Mouse (Mus musculus): Measurements from ENCODE around the gene Klk6. TPM values are rescaled to one million over a fixed set of nuclear protein-coding genes. Genes with fewer than 3 reads are reported as not detected.

The Klk6 gene
- polyA plus RNA-seq, 1 experiment from 2014 or later: not detected

- WGBS: 39% methylated on average over 13 of the region's 13 CpGs
- Histone ChIP-seq H3K4me1 (ENCODE audit: control insufficient read depth, insufficient read depth, low read length) (peaks cover 4% of the 10 kb centered on the region; the same call in 1 of the 2 replicates), H3K9ac (replicated peaks; ENCODE audit: low read depth, low read length) (no peak overlapping the region), H3K4me2 (replicated peaks; ENCODE audit: low read depth, low read length) (peak overlapping the region; percentile 83), H3K4me3 (ENCODE audit: low read depth, low read length) (peak overlapping the region; percentile 49), H3K27me3 (ENCODE audit: control insufficient read depth, insufficient read depth, low read length) (0 out of 2 replicates have a peak, but pooled peaks cover 3% of the 10 kb centered on the region), H3K36me3 (ENCODE audit: control insufficient read depth, insufficient read depth, low read length) (no peaks in the 10 kb centered on the region), H3K27ac (ENCODE audit: low read length) (no peak overlapping the region), H3K9me3 (ENCODE audit: control insufficient read depth, low read depth, low read length) (no peaks in the 10 kb centered on the region)
- peak; percentile 78 for ATAC-seq (ENCODE audit: insufficient number of reproducible peaks, insufficient read depth, low FRiP score, low read depth)
Measured at GRCm38 (mm10) chr7:43797844-43798462, 26.3 kb upstream of the Klk6 start.

GRCm38 (mm10) chr7:43799876-43800275 is 24.4 kb upstream of the Klk6 start:
- Histone ChIP-seq H3K4me2 (replicated peaks; ENCODE audit: low read depth, low read length) (no peak overlapping the region), H3K36me3 (ENCODE audit: control insufficient read depth, insufficient read depth, low read length) (no peaks in the 10 kb centered on the region), H3K27ac (ENCODE audit: low read length) (no peak overlapping the region), H3K27me3 (ENCODE audit: control insufficient read depth, insufficient read depth, low read length) (0 out of 2 replicates have a peak, but pooled peaks cover 3% of the 10 kb centered on the region), H3K9me3 (ENCODE audit: control insufficient read depth, low read depth, low read length) (no peaks in the 10 kb centered on the region), H3K9ac (replicated peaks; ENCODE audit: low read depth, low read length) (no peak overlapping the region), H3K4me3 (ENCODE audit: low read depth, low read length) (no peak overlapping the region), H3K4me1 (ENCODE audit: control insufficient read depth, insufficient read depth, low read length) (peaks cover 4% of the 10 kb centered on the region; the same call in 1 of the 2 replicates)
- WGBS: 76% methylated on average over 7 of the region's 7 CpGs
- no peak for ATAC-seq (ENCODE audit: insufficient number of reproducible peaks, insufficient read depth, low FRiP score, low read depth)

- no peak within 1 kb of the TSS for H3K4me2 ChIP-seq (replicated peaks; ENCODE audit: low read depth, low read length)
- no peak for ATAC-seq (ENCODE audit: insufficient number of reproducible peaks, insufficient read depth, low FRiP score, low read depth)
- WGBS: 42% methylated on average over 5 of the region's 5 CpGs
- H3K9me3 ChIP-seq (ENCODE audit: control insufficient read depth, low read depth, low read length): no peaks in the 10 kb centered on the region
- no peaks in the 10 kb centered on the region for H3K36me3 ChIP-seq (ENCODE audit: control insufficient read depth, insufficient read depth, low read length)
- no peaks in the 10 kb centered on the region for H3K4me1 ChIP-seq (ENCODE audit: control insufficient read depth, insufficient read depth, low read length)
- H3K4me3 ChIP-seq (ENCODE audit: low read depth, low read length): no peak within 1 kb of the TSS
- H3K27ac ChIP-seq (ENCODE audit: low read length): no peak within 1 kb of the TSS
- H3K27me3 ChIP-seq (ENCODE audit: control insufficient read depth, insufficient read depth, low read length): no peaks in the 10 kb centered on the region
- no peak within 1 kb of the TSS for H3K9ac ChIP-seq (replicated peaks; ENCODE audit: low read depth, low read length)
Measured at GRCm38 (mm10) chr7:43810994-43811393, 13.3 kb upstream of the Klk6 start, which contains the start of gene Klk7. Gene Klk7, plus strand, starts transcription at chr7:43811294.

- Histone ChIP-seq H3K27me3 (ENCODE audit: control insufficient read depth, insufficient read depth, low read length) (no peaks in the 10 kb centered on the region), H3K9ac (replicated peaks; ENCODE audit: low read depth, low read length) (no peak overlapping the region), H3K4me2 (replicated peaks; ENCODE audit: low read depth, low read length) (no peak overlapping the region), H3K9me3 (ENCODE audit: control insufficient read depth, low read depth, low read length) (no peaks in the 10 kb centered on the region), H3K4me3 (ENCODE audit: low read depth, low read length) (no peak overlapping the region), H3K27ac (ENCODE audit: low read length) (no peak overlapping the region), H3K36me3 (ENCODE audit: control insufficient read depth, insufficient read depth, low read length) (no peaks in the 10 kb centered on the region), H3K4me1 (ENCODE audit: control insufficient read depth, insufficient read depth, low read length) (no peaks in the 10 kb centered on the region)
- no peak for ATAC-seq (ENCODE audit: insufficient number of reproducible peaks, insufficient read depth, low FRiP score, low read depth)
- 89% methylated on average over 7 of the region's 7 CpGs for whole genome bisulfite sequencing
Measured at GRCm38 (mm10) chr7:43815211-43815610, 9.1 kb upstream of the Klk6 start.

- H3K9ac ChIP-seq (replicated peaks; ENCODE audit: low read depth, low read length): no peak overlapping the region
- no peak for ATAC-seq (ENCODE audit: insufficient number of reproducible peaks, insufficient read depth, low FRiP score, low read depth)
- H3K4me3 ChIP-seq (ENCODE audit: low read depth, low read length): no peak overlapping the region
- no peaks in the 10 kb centered on the region for H3K27me3 ChIP-seq (ENCODE audit: control insufficient read depth, insufficient read depth, low read length)
- no peak overlapping the region for H3K27ac ChIP-seq (ENCODE audit: low read length)
- H3K4me2 ChIP-seq (replicated peaks; ENCODE audit: low read depth, low read length): no peak overlapping the region
- H3K9me3 ChIP-seq (ENCODE audit: control insufficient read depth, low read depth, low read length): no peaks in the 10 kb centered on the region
- H3K4me1 ChIP-seq (ENCODE audit: control insufficient read depth, insufficient read depth, low read length): no peaks in the 10 kb centered on the region
- H3K36me3 ChIP-seq (ENCODE audit: control insufficient read depth, insufficient read depth, low read length): no peaks in the 10 kb centered on the region
Measured at GRCm38 (mm10) chr7:43816746-43817145, 7.6 kb upstream of the Klk6 start.

GRCm38 (mm10) chr7:43821581-43821980 is 2.7 kb upstream of the Klk6 start:
- H3K27me3 ChIP-seq (ENCODE audit: control insufficient read depth, insufficient read depth, low read length): no peaks in the 10 kb centered on the region
- no peak overlapping the region for H3K9ac ChIP-seq (replicated peaks; ENCODE audit: low read depth, low read length)
- no peaks in the 10 kb centered on the region for H3K36me3 ChIP-seq (ENCODE audit: control insufficient read depth, insufficient read depth, low read length)
- H3K4me1 ChIP-seq (ENCODE audit: control insufficient read depth, insufficient read depth, low read length): no peaks in the 10 kb centered on the region
- no peak overlapping the region for H3K4me3 ChIP-seq (ENCODE audit: low read depth, low read length)
- no peaks in the 10 kb centered on the region for H3K9me3 ChIP-seq (ENCODE audit: control insufficient read depth, low read depth, low read length)
- WGBS: 79% methylated on average over 7 of the region's 7 CpGs
- no peak for ATAC-seq (ENCODE audit: insufficient number of reproducible peaks, insufficient read depth, low FRiP score, low read depth)
- H3K4me2 ChIP-seq (replicated peaks; ENCODE audit: low read depth, low read length): no peak overlapping the region
- H3K27ac ChIP-seq (ENCODE audit: low read length): no peak overlapping the region

- Histone ChIP-seq H3K4me2 (replicated peaks; ENCODE audit: low read depth, low read length) (no peak overlapping the region), H3K27ac (ENCODE audit: low read length) (no peak overlapping the region), H3K9ac (replicated peaks; ENCODE audit: low read depth, low read length) (no peak overlapping the region), H3K4me1 (ENCODE audit: control insufficient read depth, insufficient read depth, low read length) (no peaks in the 10 kb centered on the region), H3K27me3 (ENCODE audit: control insufficient read depth, insufficient read depth, low read length) (no peaks in the 10 kb centered on the region), H3K4me3 (ENCODE audit: low read depth, low read length) (no peak overlapping the region), H3K9me3 (ENCODE audit: control insufficient read depth, low read depth, low read length) (no peaks in the 10 kb centered on the region), H3K36me3 (ENCODE audit: control insufficient read depth, insufficient read depth, low read length) (no peaks in the 10 kb centered on the region)
- 80% methylated on average over 5 of the region's 5 CpGs for WGBS
- ATAC-seq (ENCODE audit: insufficient number of reproducible peaks, insufficient read depth, low FRiP score, low read depth): no peak
Measured at GRCm38 (mm10) chr7:43826056-43826455, 1.8 kb downstream of the Klk6 start.

GRCm38 (mm10) chr7:43827706-43828105 is 3.4 kb downstream of the Klk6 start:
- Histone ChIP-seq H3K9me3 (ENCODE audit: control insufficient read depth, low read depth, low read length) (no peaks in the 10 kb centered on the region), H3K4me1 (ENCODE audit: control insufficient read depth, insufficient read depth, low read length) (no peaks in the 10 kb centered on the region), H3K27me3 (ENCODE audit: control insufficient read depth, insufficient read depth, low read length) (no peaks in the 10 kb centered on the region), H3K36me3 (ENCODE audit: control insufficient read depth, insufficient read depth, low read length) (no peaks in the 10 kb centered on the region), H3K27ac (ENCODE audit: low read length) (no peak overlapping the region), H3K4me3 (ENCODE audit: low read depth, low read length) (no peak overlapping the region), H3K9ac (replicated peaks; ENCODE audit: low read depth, low read length) (no peak overlapping the region), H3K4me2 (replicated peaks; ENCODE audit: low read depth, low read length) (no peak overlapping the region)
- no peak for ATAC-seq (ENCODE audit: insufficient number of reproducible peaks, insufficient read depth, low FRiP score, low read depth)
- 72% methylated on average over 4 of the region's 4 CpGs for WGBS

GRCm38 (mm10) chr7:43829006-43829405 is 4.7 kb downstream of the Klk6 start:
- no peak overlapping the region for H3K9ac ChIP-seq (replicated peaks; ENCODE audit: low read depth, low read length)
- H3K9me3 ChIP-seq (ENCODE audit: control insufficient read depth, low read depth, low read length): no peaks in the 10 kb centered on the region
- H3K36me3 ChIP-seq (ENCODE audit: control insufficient read depth, insufficient read depth, low read length): no peaks in the 10 kb centered on the region
- H3K27ac ChIP-seq (ENCODE audit: low read length): no peak overlapping the region
- no peaks in the 10 kb centered on the region for H3K4me1 ChIP-seq (ENCODE audit: control insufficient read depth, insufficient read depth, low read length)
- 89% methylated on average over 8 of the region's 8 CpGs for WGBS
- no peaks in the 10 kb centered on the region for H3K27me3 ChIP-seq (ENCODE audit: control insufficient read depth, insufficient read depth, low read length)
- no peak overlapping the region for H3K4me2 ChIP-seq (replicated peaks; ENCODE audit: low read depth, low read length)
- H3K4me3 ChIP-seq (ENCODE audit: low read depth, low read length): no peak overlapping the region
- ATAC-seq (ENCODE audit: insufficient number of reproducible peaks, insufficient read depth, low FRiP score, low read depth): no peak

All from stomach, embryonic 14.5 days (tissue).